Mouse (Mus musculus): ENCODE results near the gene Prdm8. TPM values are rescaled to one million over a fixed set of nuclear protein-coding genes. Genes with fewer than 3 reads are reported as not detected.

Prdm8 gene
- polyA plus RNA-seq, 1 experiment from 2014 or later, result 6.0 TPM

Other genes starting within 250 kb of the Prdm8 start
- 12.7 and 14.0 TPM in 2 replicates for gene Antxr2, start 136.2 kb upstream of the Prdm8 start, polyA plus RNA-seq (2016; fragmentation: Nextera tagmentation; extraction: Ambion mirVana)
- gene Fgf5, start 87.0 kb downstream of the Prdm8 start, polyA plus RNA-seq (2016; fragmentation: Nextera tagmentation; extraction: Ambion mirVana), result 1.5 and 1.7 TPM in 2 replicates
- gene Cfap299, start 162.1 kb downstream of the Prdm8 start, polyA plus RNA-seq (2016; fragmentation: Nextera tagmentation; extraction: Ambion mirVana), result 0.53 and 0.59 TPM in 2 replicates

All from neural tube, embryonic 12.5 days (tissue).